Mouse (Mus musculus): Measurements from ENCODE around the gene Reps1.

The Reps1 gene

GRCm38 (mm10) chr10:18055696-18056390 is at the start of gene Reps1:
Reps1 (plus strand) TSS chr10:18055861.
- DNase-seq (ENCODE audit: low read depth, low spot score): no peak

GRCm38 (mm10) chr10:18006756-18007155 is 48.9 kb upstream of the Reps1 start:
- no peak for DNase-seq (ENCODE audit: low read depth, low spot score)

- peak; percentile 42 for DNase-seq (ENCODE audit: low read depth, low spot score)
Measured at GRCm38 (mm10) chr10:18007243-18007642, 48.4 kb upstream of the Reps1 start.

- DNase-seq (ENCODE audit: low read depth, low spot score): peak; percentile 72
Measured at GRCm38 (mm10) chr10:18008118-18008517, 47.5 kb upstream of the Reps1 start.

- DNase-seq (ENCODE audit: low read depth, low spot score): no peak
Measured at GRCm38 (mm10) chr10:18009744-18010143, 45.9 kb upstream of the Reps1 start.

- DNase-seq (ENCODE audit: low read depth, low spot score): no peak
Measured at GRCm38 (mm10) chr10:18011761-18012160, 43.9 kb upstream of the Reps1 start.

GRCm38 (mm10) chr10:18020443-18020842 is 35.2 kb upstream of the Reps1 start:
- no peak for DNase-seq (ENCODE audit: low read depth, low spot score)

- DNase-seq (ENCODE audit: low read depth, low spot score): peak; percentile 59
Measured at GRCm38 (mm10) chr10:18020846-18021245, 34.8 kb upstream of the Reps1 start.

- no peak for DNase-seq (ENCODE audit: low read depth, low spot score)
Measured at GRCm38 (mm10) chr10:18021576-18022311, 33.9 kb upstream of the Reps1 start.

- DNase-seq (ENCODE audit: low read depth, low spot score): peak; percentile 23
Measured at GRCm38 (mm10) chr10:18022312-18022711, 33.3 kb upstream of the Reps1 start.

- DNase-seq (ENCODE audit: low read depth, low spot score): peak; percentile 44
Measured at GRCm38 (mm10) chr10:18022741-18023347, 32.8 kb upstream of the Reps1 start, which contains the start of gene Abracl. Abracl (minus strand) TSS chr10:18023288.

- DNase-seq (ENCODE audit: low read depth, low spot score): no peak
Measured at GRCm38 (mm10) chr10:18034408-18034807, 21.3 kb upstream of the Reps1 start.

GRCm38 (mm10) chr10:18036849-18037248 is 18.8 kb upstream of the Reps1 start:
- no peak for DNase-seq (ENCODE audit: low read depth, low spot score)

GRCm38 (mm10) chr10:18046380-18046779 is 9.3 kb upstream of the Reps1 start:
- no peak for DNase-seq (ENCODE audit: low read depth, low spot score)

- no peak for DNase-seq (ENCODE audit: low read depth, low spot score)
Measured at GRCm38 (mm10) chr10:18047380-18048146, 8.1 kb upstream of the Reps1 start.

- peak; percentile 55 for DNase-seq (ENCODE audit: low read depth, low spot score)
Measured at GRCm38 (mm10) chr10:18055009-18055695, 509 bp upstream of the Reps1 start.

GRCm38 (mm10) chr10:18056391-18056745 is 707 bp downstream of the Reps1 start:
- no peak for DNase-seq (ENCODE audit: low read depth, low spot score)

- DNase-seq (ENCODE audit: low read depth, low spot score): no peak
Measured at GRCm38 (mm10) chr10:18058681-18059338, 3.1 kb downstream of the Reps1 start.

- DNase-seq (ENCODE audit: low read depth, low spot score): no peak
Measured at GRCm38 (mm10) chr10:18059807-18060206, 4.1 kb downstream of the Reps1 start.

- DNase-seq (ENCODE audit: low read depth, low spot score): no peak
Measured at GRCm38 (mm10) chr10:18060778-18061177, 5.1 kb downstream of the Reps1 start.

GRCm38 (mm10) chr10:18061533-18061932 is 5.9 kb downstream of the Reps1 start:
- DNase-seq (ENCODE audit: low read depth, low spot score): no peak

Data from telencephalon, adult 2 months (tissue).